Mouse (Mus musculus) thymus, adult 2 months (tissue): ENCODE results near the gene Synpo2l.

Source experiments
- CTCF ChIP-seq: fragments of 200-500 bp; IDR thresholded peaks from 2 replicates; pipeline ENCODE4 v1.5.1; 2012; ENCODE audit warnings: mild to moderate bottlenecking, control low read depth, low read length, moderate library complexity, borderline replicate concordance; ENCODE audit not compliant: control insufficient read depth, poor library complexity, insufficient read depth; ENCODE audit errors: extremely low read depth
- POLR2A ChIP-seq: fragments of 200-500 bp; IDR thresholded peaks from 2 replicates; pipeline ENCODE4 v1.6.1; 2012; ENCODE audit warnings: mild to moderate bottlenecking, low read length, control low read depth, moderate library complexity; ENCODE audit not compliant: control insufficient read depth, poor library complexity, insufficient read depth; ENCODE audit errors: extremely low read depth

DNA sequence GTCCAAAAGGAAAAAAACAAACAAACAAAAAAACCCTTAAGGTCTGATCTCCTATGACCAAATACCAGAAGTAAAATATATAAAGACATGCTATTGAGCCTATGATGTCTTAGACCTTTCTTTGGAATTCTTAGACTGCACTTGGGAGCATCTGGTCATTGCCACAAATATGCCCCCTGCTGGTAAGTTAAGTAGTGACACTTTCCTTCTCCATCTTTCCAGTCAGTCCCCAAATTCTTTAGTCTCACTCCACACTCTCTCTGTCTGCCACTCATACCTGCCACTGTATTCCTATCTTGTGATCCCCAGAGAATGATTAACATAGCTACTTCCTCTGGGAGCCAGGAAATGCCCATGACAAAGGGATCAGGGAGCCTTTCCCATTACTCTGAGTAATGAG lies 9.8 kb downstream of the Synpo2l start:
- TF ChIP-seq CTCF: no peak
- TF ChIP-seq POLR2A: no peak
